Mouse (Mus musculus): ENCODE measurements around the gene Spag16. TPM values are rescaled to one million over a fixed set of nuclear protein-coding genes. Genes with fewer than 3 reads are reported as not detected.
"Not testable (repeated sequence)": the region's sequence is repeated elsewhere in the genome, so short reads cannot be mapped to it uniquely, and the experiment has no call there.

Spag16 gene
- total RNA-seq (2021), result under 1 TPM; 0.46 to 0.56 TPM
- long read RNA-seq, experiment 1, partial matches to known transcripts, result 0 of 1 reads
- long read RNA-seq, experiment 1, other reads (novel, unspliced or antisense), result 1 of 1 reads
- long read RNA-seq, experiment 2, partial matches to known transcripts, result 1 of 2 reads
- long read RNA-seq, experiment 2, other reads (novel, unspliced or antisense), result 1 of 2 reads

DNA sequence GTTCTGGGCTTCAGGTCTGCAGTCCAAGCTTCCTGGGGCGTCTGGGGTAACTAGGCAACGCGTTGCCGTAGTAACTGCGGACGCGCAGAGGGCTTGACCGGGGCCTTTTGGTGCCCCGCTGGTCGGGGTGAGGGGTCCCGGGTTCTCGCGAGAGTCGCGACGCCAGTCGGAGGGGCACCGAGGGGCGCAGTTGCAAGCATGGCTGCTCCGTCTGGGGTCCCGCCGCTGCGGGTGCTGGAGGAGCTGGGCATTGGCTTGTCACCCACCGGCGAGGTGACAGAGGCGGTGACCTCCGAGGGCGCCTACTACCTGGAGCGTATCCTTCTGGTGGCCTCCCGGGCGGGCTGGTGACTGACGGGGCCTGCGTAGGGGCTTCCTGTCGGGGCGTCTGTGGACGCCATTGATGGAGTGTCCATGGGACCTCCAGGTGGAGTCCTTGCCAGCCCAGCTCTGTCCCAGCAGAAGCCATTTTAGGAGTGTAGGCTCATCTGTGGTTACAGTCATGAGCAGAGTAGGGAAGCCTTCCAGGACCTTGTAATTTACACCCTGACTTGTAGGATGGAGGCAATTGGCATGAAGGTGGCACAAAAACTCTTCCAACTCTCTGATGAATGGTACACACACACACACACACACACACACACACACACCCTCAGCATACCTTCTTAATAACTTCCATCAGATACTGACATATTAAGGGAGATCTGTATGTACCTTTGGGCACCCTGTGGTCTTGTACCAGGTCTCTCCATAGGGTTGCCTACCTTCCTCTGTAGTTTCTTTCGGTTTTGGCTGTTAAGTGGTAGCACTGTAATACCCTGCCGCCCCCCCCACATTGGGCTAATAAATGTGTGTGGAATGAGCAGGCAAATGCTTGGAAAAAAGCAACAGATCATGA lies at the start of gene Spag16:
Spag16 (plus strand) TSS at position 165 of the 898 bp plus-strand sequence.
- no peak within 1 kb of the TSS for H3K27ac ChIP-seq
- peak within 1 kb of the TSS; percentile 53 for H3K4me3 ChIP-seq
- no peak for TF ChIP-seq CTCF (conservative IDR thresholded peaks at IDR 0.05)
- no peak for DNase-seq (ENCODE audit: low spot score in 2 of 2)

DNA sequence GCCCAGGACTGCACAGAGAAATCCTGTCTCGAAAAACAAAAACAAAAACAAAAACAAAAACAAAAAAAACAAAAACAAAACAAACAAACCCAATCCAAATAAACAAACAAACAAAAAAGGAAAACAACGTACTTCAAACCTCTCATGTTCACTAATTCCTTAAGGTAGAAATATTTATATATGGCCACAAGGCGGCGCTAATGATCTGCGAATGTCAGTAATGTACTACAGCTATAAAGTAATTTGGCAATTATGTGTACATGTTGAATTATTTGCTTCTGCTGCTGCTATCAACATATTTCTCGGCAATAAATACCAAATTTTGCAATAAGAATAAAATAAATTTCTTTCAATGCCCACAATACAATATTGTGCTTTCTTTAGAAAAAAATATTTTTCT lies 41.6 kb upstream of the Spag16 start:
- peak; percentile 26 to 67 for DNase-seq (ENCODE audit: low spot score in 2 of 2)
- no peak overlapping the region for H3K27ac ChIP-seq
- H3K4me3 ChIP-seq, result no peak overlapping the region
- TF ChIP-seq CTCF (conservative IDR thresholded peaks at IDR 0.05), result peak; percentile 91

DNA sequence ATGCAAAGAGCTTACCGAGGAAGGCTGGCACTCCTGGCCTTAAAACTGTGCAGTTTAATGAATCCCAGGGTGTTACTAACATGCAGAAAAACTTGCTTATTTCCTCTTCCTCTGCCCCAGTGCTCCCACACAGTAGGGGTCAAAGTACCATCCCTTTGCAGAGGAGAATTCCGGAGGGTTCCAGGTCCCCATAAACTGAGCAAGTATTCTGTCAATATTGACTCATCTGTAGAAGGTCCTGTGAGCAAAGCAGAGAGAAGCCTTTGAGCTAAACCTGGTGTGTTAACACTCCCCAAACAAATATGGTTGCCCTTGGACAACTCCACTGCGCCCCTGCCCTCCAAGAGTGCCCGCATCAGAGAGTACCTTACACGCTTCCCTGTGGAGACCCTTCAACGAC lies 40.1 kb upstream of the Spag16 start:
- no peak overlapping the region for H3K27ac ChIP-seq
- no peak for DNase-seq (ENCODE audit: low spot score in 2 of 2)
- no peak overlapping the region for H3K4me3 ChIP-seq
- no peak for TF ChIP-seq CTCF (conservative IDR thresholded peaks at IDR 0.05)

DNA sequence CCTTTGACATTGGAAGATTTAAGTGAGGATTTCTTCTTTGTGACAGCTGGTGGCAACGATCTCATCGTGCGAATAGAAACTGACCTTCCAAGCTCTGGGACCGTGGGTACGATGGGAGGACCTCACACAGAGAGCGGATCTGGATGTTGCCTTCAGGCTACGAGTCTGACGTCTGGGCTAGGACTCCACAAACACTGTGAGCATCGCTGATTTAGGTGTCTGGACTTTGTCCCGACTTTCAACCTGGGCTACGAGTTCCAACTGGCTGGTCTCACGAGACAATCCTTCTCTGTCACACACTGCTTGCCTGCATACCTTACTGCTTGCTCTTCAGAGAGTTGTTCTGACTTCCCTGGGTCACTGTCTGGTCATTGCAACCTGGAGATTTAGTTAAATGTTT lies 39.4 kb upstream of the Spag16 start:
- no peak for DNase-seq (ENCODE audit: low spot score in 2 of 2)
- TF ChIP-seq CTCF (conservative IDR thresholded peaks at IDR 0.05), result no peak
- H3K27ac ChIP-seq, result no peak overlapping the region
- H3K4me3 ChIP-seq, result no peak overlapping the region

DNA sequence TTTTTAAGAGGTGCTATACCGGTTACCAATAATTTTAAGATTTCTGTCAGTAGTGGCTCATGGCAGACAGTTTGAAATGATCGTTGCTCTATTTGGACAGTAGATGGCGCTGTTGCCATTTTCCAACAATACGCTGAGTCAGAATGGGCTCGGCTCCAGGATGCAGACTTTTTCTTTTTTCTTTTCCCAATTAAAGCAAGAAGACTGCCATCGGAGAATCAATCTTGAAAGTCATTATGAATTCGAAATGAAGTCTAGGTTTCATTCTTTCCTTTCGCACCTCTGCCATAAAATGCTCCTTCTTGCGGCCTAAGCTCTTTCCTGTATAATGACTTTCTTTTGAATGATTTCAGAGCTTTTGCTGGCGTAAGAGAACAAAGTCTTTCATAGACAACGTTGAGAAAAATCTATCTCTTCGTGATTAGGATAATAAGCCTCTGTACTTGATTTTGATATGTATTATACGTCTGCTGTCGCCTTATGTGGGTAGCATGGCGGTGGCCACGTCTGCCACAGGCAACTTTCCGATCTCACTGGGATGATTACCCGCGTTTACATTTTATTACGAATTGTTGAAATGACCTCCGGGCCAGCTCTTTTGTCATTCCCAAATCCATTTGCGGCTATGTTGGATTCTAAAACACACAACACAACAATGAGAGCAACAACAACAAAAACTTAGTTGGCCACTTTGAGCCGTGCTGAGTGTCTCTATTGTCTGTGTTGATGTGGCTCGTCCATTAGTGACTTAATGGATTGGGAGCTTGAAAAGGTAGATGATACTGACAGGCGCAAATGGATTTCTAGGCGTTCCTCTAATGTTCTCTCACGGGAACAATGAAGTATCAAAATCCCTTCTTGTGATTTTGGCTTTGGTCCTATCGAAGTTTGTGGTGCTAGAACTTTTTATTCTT lies 36.2 kb upstream of the Spag16 start:
- Histone ChIP-seq H3K27ac (peak overlapping the region; percentile 48; the same call in 1 of the 2 replicates), H3K4me3 (peak overlapping the region; percentile 55)
- peak; percentile 96 for TF ChIP-seq CTCF (conservative IDR thresholded peaks at IDR 0.05)
- peak; percentile 37 to 75 for DNase-seq (ENCODE audit: low spot score in 2 of 2)

DNA sequence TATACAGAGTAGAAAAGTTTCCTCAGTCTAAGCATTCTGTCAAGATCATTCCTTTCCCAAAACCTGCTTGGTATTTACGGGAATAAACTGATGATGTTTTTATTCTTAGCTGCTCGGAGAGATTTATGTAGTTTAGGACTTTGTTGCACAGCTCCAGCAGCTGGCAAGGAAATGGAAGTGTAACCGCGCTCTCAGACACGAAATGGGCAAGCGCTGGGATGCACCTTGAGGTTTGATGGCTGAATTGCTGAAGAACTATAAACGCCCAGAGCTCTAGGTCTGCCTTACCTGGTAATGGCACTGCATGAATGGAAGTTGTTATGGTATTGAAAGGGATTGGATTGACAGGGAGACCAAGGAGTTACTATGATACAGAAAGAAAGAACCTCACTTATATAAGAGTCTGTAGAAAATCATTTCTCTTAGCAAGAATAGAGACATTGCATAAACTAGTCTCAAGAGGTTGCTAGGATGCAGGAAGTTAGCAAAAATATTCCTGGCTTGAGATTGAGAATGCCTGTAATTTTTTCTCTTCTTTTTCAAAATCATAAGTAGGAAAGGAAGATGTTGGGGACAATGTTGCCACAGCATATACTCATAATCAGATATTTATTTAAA lies 27.7 kb upstream of the Spag16 start:
- no peak overlapping the region for H3K27ac ChIP-seq
- no peak for DNase-seq (ENCODE audit: low spot score in 2 of 2)

DNA sequence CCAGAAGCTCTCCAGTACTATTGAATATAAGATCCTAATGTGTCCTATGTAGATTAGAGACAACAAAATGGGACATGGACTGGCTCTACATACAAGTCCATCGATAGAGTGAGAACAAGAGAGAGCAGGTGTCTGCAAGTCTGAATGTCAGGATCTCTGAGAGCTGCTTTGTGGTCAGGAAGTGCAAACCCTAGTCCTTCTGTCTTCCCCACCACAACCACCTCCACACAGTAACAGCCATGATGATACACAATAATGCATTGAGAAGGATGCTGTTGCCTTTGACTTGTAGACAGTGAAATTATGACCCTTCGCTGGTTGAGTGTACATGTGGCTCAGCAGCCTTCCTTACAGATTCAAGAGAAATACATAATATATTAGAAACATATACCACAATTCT lies 16.6 kb upstream of the Spag16 start:
- no peak for DNase-seq (ENCODE audit: low spot score in 2 of 2)
- no peak for TF ChIP-seq CTCF (conservative IDR thresholded peaks at IDR 0.05)
- Histone ChIP-seq H3K27ac (no peak overlapping the region), H3K4me3 (no peak overlapping the region)

More for the DNA sequence above, 27.7 kb upstream of the Spag16 start:
- H3K4me3 ChIP-seq, result no peak overlapping the region
- TF ChIP-seq CTCF (conservative IDR thresholded peaks at IDR 0.05), result no peak

DNA sequence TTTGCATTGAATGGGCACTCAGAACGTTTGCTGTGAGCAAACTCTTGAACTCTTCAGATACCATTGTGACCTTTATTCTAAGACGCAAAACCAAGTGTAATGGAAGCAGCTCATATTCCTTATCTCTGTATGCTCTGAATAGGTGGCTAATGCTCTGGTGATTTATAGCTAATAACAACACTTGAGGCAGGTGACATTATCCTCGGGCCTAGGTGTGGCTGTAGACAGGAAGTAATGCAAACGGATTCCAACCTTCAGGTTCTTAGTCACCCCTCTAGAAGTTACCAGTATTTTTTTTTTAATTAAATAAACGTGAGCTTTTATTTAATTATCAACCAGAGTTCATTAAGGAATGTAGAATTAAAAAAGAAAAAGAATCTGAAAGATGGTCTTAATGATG lies 1.1 kb upstream of the Spag16 start:
- not testable (repeated sequence) for H3K27ac ChIP-seq

DNA sequence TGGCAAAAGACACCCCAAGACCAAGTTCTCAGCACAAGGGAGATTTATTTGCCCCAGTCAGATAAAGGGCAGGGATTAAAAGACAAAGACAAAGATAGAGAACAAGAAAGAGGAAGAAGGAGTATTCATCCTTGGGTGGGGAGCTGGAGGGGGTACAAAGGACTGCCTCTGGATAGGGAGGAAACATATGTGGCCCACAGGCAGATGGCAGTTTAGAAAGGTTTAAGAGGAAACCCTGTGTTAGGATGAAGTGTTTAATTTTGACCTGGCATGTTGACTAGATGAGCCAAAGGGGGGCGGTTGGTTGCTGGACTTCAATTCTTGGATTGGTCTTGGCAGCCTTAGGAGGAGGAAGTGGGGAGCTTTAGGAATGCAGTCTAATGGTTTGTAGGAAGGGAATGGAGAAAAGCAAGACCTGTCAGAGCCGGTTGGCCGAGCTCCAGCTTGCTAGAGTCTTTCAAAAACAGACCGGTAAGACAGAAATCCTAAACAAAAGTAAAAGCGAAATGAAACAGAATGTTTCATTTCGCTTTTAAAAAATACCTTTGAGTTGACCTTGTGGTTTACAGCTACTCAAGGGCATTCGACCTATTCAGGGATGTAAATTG lies 2.2 kb downstream of the Spag16 start:
- Histone ChIP-seq H3K4me3 (no peak overlapping the region), H3K27ac (no peak overlapping the region)
- TF ChIP-seq CTCF (conservative IDR thresholded peaks at IDR 0.05), result no peak
- no peak for DNase-seq (ENCODE audit: low spot score in 2 of 2)

More for the DNA sequence above, 1.1 kb upstream of the Spag16 start:
- not testable (repeated sequence) for DNase-seq (ENCODE audit: low spot score in 2 of 2); H3K4me3 ChIP-seq

DNA sequence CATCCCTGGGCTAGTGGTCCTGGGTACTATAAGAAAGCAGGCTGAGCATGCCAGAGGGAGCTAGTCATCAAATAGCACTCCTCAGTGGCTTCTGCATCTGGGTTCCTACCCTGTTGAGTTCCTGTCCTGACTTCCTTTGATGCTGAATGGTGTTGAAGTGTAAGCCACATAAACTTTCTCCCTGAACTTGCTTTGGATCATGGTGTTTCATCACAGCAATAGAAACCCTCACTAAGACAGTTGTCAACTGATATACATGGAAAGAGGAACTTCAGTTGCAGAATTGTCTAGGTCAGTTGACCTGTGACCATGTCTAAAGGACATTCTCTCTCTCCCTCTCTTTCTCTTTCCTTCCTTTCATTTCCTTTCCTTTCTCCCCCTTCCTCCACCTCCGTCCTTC lies 3.8 kb downstream of the Spag16 start:
- no peak for DNase-seq (ENCODE audit: low spot score in 2 of 2)
- Histone ChIP-seq H3K27ac (no peak overlapping the region), H3K4me3 (no peak overlapping the region)
- TF ChIP-seq CTCF (conservative IDR thresholded peaks at IDR 0.05), result no peak

DNA sequence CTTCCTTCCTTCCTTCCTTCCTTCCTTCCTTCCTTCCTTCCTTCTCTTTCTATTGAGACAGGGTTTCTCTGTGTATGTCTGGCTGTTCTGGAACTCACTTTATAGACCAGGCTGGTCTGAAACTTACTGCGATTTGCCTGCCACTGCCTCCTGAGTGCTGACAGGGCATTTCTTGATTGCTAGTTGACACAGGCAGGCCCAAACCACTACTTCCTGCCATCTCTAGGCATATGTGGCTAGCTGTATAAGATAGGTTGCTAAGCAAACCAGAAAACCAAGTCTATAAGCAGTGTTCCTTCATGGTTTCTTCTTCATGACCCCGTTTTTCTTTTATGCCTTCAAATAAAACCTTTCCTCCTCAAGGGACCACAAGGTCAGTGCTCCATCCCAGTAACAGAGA lies 4.2 kb downstream of the Spag16 start:
- no peak for TF ChIP-seq CTCF (conservative IDR thresholded peaks at IDR 0.05)
- DNase-seq (ENCODE audit: low spot score in 2 of 2), result no peak
- no peak overlapping the region for H3K27ac ChIP-seq
- no peak overlapping the region for H3K4me3 ChIP-seq

DNA sequence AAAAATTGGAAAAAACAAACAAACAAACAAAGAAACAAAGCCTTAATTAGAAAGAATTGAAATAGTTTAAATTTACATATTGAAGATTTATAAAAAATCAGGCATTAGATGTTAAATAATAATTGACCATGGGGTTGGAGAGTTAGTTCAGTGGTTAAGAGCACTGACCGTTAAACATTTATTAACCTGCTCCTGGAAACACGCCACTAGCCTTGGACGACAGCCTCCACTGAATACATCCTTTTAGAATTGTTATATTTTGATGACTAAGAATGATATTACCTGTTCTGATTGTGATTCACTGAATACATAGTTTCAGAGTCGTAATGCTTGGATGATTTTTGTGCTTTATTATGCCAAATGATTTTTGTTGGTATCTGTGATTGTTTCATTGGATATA lies 6.7 kb downstream of the Spag16 start:
- not testable (repeated sequence) for DNase-seq (ENCODE audit: low spot score in 2 of 2); H3K27ac ChIP-seq; H3K4me3 ChIP-seq
